Mouse (Mus musculus): ENCODE measurements at regions not wholly inside any gene's neighbourhood (a gene's known extent, or its start where the extent isn't known, plus 50 kb on each side); places are given as distances from the start of the nearest gene placed in this dataset.
"Not testable (repeated sequence)": the region's sequence is repeated elsewhere in the genome, so short reads cannot be mapped to it uniquely, and the experiment has no call there.

DNA sequence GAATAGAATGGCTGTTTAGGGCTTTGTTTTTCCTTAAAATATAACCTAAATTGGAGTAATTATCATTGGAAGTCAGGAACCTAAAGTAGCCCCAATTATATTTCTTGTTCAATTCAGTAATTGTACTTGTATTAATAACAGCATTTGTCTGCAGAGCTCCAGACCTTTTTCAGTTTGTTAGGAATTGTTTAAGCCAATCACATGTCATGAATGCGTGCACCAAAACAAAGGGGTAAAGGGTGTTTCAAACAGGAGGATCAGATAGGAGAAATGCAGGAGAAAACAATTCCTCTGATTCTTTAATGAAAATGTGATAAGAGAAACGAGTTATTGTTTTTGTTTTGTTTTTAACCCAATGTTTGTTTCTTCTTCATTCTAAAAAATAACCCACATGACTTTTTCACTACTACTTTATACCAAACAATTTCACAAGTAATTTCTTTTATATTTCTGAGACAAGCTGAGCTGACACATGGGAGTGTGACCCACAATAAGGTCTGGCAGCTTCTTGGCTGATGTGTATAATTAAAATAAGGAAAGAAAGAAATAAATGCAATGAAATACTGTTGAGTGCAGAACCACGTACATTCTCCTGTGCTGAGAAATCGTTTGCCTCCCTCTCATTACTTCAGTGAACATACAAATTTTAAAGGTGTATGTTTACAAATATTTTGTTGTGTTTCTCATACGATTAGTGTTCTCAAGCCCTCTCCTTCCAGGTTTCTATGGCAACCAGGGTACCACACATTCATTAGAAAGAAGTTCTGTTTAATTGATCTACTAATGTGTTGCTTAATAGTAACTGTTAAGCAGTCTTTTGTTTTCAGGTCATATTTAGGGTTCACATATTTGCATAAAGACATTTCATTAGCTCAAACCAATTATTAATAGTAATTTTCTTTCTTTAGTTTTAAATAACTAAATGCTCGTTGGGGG is 397.7 kb downstream of the Isl1 start:
- no peak for DNase-seq

DNA sequence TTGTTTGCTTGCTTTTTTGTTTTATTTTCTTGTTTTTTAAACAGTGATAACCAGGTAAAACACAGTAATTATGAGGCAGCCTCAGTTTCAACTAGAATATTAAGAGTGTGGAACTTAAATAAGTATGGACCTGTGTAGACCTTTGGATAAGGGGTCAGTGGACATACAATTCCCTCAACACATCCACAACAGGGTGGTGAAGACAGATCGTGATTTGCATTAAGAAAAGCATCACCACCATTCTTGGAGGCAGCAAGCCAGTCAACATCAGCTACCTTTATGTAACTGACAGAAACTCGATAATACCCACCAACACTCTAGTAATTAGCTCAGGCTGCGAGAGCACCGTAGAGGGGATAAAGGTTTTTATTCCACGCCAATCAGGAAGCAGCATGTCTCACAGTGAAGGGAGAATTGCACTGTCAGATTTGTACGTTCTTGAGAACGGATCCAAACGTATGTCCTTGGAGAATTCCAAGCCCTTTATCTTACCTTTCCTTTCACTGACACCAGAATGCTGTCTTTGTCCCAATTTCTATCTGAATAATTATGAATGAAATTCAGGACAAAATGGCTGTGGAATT is 398.5 kb downstream of the Isl1 start:
- DNase-seq: no peak

- DNase-seq: no peak
Measured at GRCm38 (mm10) chr13:115880616-115881015, 428.9 kb downstream of the Isl1 start.

- DNase-seq: no peak
Measured at GRCm38 (mm10) chr13:115860480-115860879, 449.0 kb downstream of the Isl1 start.

DNA sequence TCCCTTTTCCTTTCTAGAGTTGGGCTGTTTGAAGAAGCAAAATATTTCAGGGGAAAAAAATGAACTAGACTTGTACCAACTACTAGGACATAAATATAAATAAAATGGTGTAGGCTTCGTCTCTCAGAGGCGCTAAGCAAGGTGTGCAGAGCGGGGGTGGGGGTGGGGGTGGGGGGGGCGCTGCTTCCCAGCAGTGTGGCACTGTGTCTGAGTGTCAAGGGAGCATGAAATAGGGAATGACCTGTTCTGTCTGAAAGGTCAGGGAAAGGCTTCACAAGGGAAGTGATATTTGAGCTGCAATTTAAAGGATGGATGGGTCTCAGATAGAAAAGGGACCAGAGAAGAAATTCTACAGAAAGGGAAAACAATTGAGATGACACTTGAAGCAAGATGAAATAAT is 452.9 kb downstream of the Isl1 start:
- DNase-seq: no peak

GRCm38 (mm10) chr13:115852689-115853356 is 456.7 kb downstream of the Isl1 start:
- no peak for DNase-seq

- no peak for DNase-seq
Measured at GRCm38 (mm10) chr13:115843121-115843520, 466.4 kb downstream of the Isl1 start.

GRCm38 (mm10) chr13:115836203-115836768 is 473.2 kb downstream of the Isl1 start:
- no peak for DNase-seq

DNA sequence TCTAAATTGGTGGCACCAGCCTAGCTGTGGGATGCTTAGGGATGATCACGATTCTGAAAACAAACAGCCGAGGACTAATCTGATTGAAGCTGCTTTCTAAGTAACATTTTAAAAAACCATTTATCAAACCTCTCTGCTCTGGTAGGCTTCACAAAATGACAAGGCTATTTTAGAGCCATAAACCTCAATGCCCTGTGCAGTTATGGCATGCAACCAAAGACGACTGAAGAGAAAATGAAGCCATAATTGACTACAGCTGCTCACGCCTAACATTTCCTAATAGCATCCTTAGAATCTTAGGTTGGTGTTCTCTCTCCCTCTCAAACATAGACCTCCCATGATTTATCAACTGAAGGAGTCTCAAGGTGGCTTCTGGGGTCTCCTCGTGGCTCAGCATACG is 484.3 kb downstream of the Isl1 start:
- no peak for DNase-seq

- DNase-seq: no peak
Measured at GRCm38 (mm10) chr13:115822527-115822926, 487.0 kb downstream of the Isl1 start.

DNA sequence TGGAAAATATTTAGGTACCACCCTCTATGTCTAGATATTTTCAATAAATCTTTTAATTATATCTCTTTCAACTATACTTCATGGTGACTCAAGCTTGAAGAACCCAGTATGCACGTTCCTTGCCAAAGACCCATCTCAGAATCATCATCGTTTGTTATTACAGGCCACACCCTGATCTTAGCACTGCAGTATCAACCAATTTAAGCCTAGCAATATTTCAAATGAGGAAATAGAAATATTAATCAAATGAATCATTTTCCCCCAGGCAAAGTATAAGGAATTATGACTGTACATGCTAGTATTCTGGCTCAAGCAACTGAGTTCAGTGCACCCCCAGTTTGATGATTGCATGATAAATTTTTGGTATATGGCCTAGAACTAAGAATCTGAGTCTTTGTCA is 495.3 kb downstream of the Isl1 start:
- DNase-seq: no peak

DNA sequence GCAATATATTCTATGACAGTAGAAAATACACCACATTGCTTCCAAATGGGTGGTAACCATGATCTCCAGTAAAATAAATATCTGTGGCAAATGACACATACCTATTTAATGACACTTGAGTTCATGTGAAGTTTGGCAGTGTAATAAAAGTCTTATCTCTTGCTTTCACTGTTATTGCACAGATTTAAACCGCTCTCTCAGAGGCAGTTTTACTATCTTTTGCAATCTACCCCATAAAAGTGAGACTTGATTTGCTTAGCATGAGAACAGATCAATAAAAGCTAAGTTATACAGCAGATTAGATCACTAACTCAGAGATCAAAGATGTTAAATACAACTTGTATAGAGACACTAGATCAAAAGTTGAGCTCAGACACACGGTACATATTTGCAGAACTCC is 510.2 kb downstream of the Isl1 start:
- no peak for DNase-seq

GRCm38 (mm10) chr13:115751271-115751670 is 558.2 kb downstream of the Isl1 start:
- no peak for DNase-seq

DNA sequence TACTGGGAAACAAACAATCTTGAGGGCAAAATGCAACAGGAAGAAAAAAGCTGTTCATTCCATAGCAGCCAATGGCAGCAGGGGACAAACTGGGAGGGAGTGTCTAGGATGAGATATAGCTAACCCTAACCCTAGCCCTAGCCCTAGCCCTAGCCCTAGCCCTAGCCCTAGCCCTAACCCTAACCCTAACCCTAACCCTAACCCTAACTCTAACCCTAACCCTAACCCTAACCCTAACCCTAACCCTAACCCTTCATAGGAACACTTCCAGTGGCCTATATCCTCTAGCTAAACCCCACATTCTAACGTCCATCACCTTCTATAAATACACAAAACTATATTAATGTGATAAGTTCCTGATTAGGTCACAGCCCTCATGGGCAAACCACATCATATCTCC is 567.4 kb downstream of the Isl1 start:
- DNase-seq: not testable (repeated sequence)

GRCm38 (mm10) chr13:115727986-115728385 is 581.5 kb downstream of the Isl1 start:
- no peak for DNase-seq

DNA sequence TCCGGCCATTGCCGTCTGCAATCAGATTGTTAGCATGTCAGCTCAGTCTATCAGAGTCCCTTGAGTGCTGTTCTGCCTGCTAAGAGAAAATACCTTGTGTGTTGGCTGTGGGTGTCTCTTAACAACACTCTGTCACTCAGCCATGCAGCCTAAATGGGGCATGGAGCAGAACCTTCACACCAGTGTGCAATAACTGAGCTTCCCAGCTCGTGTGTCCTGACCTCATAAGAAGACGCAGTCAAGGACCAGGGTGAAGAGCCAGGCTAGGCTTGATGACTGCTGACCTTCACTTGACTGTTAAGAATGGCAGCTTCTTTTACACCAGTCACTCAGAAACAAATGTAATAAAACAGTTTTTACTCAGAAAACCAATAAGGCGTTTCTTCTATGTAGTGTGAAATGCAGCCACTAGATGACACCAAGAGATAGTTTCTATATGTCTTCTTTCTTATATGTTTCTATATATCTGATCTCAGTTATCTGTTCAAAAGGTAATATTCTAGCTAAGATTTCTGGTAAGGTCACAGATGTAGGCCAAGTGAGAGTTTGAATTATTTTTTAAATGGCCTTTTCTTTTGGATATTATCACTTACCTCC is 584.0 kb downstream of the Isl1 start:
- DNase-seq: no peak

DNA sequence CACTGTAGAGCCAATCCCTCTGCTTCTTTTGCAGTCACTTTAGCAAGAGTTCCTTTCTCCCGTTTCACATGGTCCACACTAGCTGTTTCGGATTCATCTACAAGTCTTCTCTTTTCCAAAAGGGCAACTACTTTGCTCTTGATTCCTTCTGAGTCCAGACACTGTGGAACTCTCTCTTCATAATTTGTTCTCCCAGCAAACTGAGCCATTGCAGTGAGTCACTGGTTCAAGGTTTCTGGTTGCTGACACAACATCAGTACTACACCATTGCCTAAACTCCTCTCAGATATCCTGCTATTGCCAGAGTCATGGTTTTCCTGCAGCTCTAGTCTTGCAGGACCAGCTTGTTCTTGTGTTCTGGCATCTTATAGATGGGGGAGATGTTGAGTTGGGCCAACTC is 590.2 kb downstream of the Isl1 start:
- DNase-seq: no peak

GRCm38 (mm10) chr13:115718859-115719258 is 590.6 kb downstream of the Isl1 start:
- no peak for DNase-seq

- no peak for DNase-seq
Measured at GRCm38 (mm10) chr13:115696197-115696596, 594.4 kb upstream of the Itga1 start.

- DNase-seq: no peak
Measured at GRCm38 (mm10) chr13:115687426-115687825, 585.7 kb upstream of the Itga1 start.

GRCm38 (mm10) chr13:115679591-115679990 is 577.8 kb upstream of the Itga1 start:
- DNase-seq: no peak

DNA sequence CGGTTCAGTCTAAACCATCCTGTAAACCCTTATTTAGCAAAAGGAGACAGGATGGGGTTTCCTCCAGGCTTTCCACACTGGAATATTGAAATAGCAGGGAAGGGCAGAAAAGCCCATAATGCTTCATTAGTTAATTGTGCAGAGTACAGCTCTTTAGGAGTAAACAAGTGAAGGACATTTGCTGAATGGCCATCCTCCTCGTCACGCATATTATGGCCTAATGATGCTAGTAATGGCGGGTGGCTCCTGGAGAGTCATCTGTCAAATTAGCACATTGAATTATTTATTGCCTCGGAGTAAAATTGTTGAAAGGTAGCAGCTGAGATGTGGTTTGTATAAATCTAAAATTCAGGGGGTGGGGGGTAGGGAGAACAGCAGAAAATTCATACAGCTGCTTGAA is 575.1 kb upstream of the Itga1 start:
- DNase-seq: no peak

DNA sequence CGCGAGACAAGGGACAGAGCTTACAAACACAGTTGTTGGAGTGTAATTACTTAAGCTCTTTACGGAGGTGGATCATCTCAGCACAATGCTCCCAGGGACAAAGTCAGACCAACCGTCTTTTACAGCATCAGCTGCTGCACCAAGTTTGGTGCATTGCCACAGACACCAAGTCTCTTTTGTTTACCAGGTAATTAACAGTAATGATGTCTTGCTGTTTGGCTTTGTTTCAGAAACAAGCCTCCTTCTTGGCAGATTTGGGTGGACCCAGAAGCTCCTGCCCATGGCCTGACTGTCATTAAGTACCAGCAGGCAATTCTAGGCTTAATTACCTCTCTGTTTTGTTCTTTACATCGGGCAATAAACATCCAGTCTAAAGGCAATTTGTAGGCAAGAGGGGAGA is 572.0 kb upstream of the Itga1 start:
- DNase-seq: no peak

All from heart, postnatal 4 days (tissue).